Mouse (Mus musculus) 416B (cell line): Measurements from ENCODE around the gene Rcc2.

ENCODE experiments used
- DNase-seq: peaks from one replicate; pipeline ENCODE4 v3.0.0; 2011; ENCODE audit warnings: low read depth

Gene Rcc2

DNA sequence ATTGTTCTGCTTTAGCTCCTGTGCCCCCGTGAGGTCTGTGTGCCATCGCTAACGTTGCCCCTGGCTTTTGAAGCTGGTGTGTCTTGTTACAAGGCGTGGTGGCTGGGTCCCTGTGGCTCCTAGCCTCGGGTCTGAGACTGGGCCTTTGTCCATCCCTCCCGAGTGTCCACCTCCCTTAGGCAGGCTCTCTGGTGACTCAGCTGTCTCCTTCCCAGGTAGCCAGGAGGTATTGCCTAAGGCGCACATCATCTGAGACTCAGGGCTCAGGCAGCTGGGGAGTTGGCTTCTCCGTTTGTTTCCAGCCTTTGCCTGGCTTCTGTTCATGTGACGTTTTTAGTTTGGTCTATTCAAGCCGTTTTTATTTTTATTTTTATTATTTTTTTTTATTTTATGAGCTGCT lies 10.4 kb downstream of the Rcc2 start:
- DNase-seq = no peak

GRCm38 (mm10) chr4:140711360-140711759 lies 11.0 kb downstream of the Rcc2 start:
- no peak for DNase-seq

GRCm38 (mm10) chr4:140713480-140714365 lies 13.4 kb downstream of the Rcc2 start:
- peak; percentile 76 for DNase-seq

- no peak for DNase-seq
These were observed 14.2 kb downstream of the Rcc2 start for GRCm38 (mm10) chr4:140714586-140714985.

DNA sequence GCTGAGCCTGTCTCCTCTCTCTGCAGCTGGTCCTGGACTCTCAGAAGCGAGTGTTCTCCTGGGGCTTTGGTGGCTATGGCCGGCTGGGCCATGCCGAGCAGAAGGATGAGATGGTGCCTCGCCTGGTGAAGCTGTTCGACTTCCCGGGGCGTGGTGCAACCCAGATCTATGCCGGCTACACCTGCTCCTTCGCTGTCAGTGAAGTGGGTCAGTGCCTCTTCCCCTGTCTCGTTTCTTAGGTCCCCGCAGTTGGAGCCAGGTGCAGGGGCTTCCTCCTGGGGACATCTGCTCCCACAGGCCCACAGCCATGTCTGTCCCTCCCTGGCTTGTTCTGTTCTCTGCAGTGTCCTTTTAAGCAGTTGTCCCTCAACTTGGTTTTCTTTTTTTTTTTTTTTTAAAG lies 16.7 kb downstream of the Rcc2 start:
- DNase-seq = no peak

- peak; percentile 52 for DNase-seq
These were observed 18.1 kb downstream of the Rcc2 start for GRCm38 (mm10) chr4:140718436-140718835.

GRCm38 (mm10) chr4:140720091-140720490 lies 19.8 kb downstream of the Rcc2 start:
- no peak for DNase-seq

DNA sequence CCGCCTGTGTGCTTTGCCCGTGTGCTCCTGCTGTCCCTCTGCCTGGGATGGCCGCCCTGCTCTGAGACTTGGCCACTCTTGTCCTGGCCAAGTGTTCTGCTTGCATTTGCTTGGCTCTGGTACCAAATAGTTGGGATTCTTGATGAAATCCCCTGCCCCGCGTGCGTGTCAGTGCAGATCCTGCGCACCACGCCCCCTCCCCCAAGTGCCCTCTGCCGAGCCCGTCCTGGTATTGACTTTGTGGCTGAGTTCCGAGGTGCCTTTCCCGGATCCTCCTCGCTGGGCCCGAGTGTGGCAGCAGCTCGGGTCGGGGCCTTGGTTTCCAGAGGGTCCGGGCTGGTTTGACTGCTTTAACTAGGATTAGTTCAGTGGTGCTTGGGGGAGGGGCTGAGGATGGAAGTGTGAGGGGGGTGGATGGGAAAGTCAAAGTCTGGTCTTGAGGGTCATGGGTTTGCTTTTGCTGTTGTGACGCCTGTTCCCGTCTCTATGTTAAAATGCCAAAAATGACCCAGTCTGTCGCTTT lies 21.7 kb downstream of the Rcc2 start:
- no peak for DNase-seq

DNA sequence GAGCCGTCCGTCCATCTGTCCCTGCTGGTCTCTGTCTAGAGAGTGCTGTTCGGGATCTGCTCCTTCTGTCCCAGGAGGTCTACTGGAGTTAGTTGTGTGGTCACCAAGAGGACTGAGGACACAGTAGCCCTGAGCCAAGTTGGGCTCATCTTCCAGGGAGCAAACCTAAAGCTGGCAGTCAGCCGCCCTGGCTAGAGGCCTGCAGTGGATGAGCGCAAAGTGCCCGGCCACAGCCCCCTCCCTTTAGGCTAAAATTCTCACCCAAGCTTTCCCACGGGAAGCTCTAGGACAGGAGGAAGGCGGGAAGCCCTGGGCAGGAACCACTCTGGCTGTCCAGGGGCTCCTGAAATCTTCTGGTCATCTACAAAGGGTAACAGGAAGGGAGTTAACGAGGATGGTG lies 22.4 kb downstream of the Rcc2 start:
- no peak for DNase-seq

- no peak for DNase-seq
These were observed 22.9 kb downstream of the Rcc2 start for GRCm38 (mm10) chr4:140723192-140723591.

GRCm38 (mm10) chr4:140723801-140724200 lies 23.5 kb downstream of the Rcc2 start:
- DNase-seq = peak; percentile 62

GRCm38 (mm10) chr4:140724739-140725138 lies 24.4 kb downstream of the Rcc2 start:
- no peak for DNase-seq

GRCm38 (mm10) chr4:140726907-140727306 lies 26.6 kb downstream of the Rcc2 start:
- DNase-seq = no peak

- DNase-seq = no peak
These were observed 31.3 kb downstream of the Rcc2 start for GRCm38 (mm10) chr4:140731654-140732053.

GRCm38 (mm10) chr4:140732871-140733270 lies 32.5 kb downstream of the Rcc2 start:
- no peak for DNase-seq

DNA sequence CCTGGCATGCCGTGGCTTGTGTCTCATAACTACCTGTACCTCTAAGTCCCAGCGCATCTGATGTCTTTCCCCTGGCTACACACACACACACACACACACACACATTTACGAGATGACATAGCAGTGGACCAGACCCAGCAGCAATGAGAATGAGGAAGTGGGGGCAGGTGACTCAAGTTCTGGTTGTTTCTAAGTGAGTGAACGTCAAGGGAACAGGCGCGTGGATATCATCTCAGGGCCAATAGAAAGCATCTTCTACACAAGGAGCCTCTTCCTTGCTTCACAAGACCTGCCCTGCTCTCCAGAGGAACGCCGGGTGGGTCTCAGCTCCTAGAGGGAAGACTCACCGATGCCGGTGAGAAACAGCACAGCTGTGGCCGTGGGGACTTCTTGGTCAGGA lies 40.3 kb downstream of the Rcc2 start:
- DNase-seq = peak; percentile 58

- DNase-seq = no peak
These were observed 41.1 kb downstream of the Rcc2 start for GRCm38 (mm10) chr4:140741401-140741800.

- DNase-seq = no peak
These were observed 42.2 kb downstream of the Rcc2 start, which contains the start of gene Padi6 for GRCm38 (mm10) chr4:140742543-140742942. Gene Padi6 (minus strand): TSS chr4:140742643.

GRCm38 (mm10) chr4:140743086-140743485 lies 42.7 kb downstream of the Rcc2 start:
- DNase-seq = no peak

DNA sequence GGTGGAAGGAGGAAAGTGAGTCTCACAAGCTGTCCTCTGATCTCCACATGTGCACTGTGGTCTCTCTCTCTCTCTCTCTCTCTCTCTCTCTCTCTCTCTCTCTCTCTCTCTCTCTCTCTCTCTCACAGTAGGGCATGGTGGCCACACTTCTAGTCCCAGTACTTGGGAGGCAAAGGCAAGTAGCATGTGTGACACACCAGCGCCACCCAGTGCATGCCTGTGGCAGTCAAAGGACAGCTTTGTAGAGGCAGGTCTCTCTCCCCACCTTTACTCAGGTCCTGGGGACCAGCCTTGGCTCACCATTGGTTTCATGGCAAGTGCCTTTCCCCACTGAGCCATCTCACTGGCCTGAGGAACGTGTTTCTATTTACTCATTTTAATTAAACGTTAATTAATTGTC lies 44.3 kb downstream of the Rcc2 start:
- DNase-seq = peak; percentile 81

DNA sequence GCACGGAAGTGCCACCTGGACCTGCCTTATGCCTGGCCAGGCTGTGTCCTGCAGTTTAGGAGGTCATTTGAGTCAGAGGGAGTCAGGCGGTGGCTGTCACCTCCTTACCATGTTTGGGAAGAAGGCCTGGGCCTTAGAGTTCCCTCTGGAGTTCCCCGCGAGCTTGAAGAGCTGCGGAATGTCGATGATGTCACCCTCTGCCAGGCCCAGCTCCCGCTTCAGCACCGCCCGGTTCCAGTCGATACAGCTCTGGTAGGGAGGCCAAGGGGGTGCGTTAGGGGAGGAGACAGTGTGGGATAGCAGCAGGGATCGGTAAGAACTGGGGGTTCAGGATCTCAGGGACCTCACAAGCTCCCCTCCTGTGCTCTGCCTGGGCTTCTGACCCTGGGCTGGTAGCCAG lies 47.6 kb downstream of the Rcc2 start:
- DNase-seq = no peak

DNA sequence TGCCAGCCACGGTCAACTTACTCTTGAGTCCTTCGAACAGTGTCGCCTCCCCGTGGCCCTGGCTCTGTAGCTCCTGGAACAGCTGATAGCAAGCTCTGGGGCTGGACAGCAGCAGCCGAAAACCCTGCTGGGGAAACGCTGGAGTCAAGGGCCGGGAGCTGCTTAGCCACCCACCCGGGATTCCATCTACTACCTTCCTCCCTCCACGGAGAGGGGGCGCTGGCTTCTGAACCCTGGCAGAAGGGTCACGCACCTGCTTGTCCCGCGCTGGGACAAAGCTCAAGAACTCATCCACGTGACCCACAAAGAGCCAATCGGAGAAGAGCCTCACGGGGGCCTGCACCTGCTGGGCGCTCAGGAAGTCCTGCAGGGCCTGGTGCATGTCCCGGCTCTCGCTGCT lies 50.0 kb downstream of the Rcc2 start:
- DNase-seq = no peak

GRCm38 (mm10) chr4:140753366-140753765 lies 53.0 kb downstream of the Rcc2 start:
- DNase-seq = no peak

DNA sequence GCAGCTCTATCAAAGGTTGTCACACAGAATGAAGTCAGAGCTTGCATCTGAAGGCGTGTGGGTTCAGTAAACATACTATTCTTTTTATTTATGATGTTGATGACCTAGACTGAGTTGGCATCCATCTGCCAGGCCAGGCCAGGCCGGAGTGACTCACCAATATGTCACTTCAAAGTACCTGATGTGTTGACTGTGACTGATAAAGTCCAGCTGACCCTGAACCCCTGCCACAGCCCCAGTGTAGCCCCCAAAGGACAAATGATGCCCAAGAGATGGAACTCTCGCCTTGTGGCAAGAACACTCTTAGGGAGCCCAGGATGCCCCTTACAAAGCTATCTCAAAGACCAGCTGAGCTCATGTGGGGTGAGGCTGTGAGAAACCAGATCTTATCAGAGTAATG lies 55.5 kb downstream of the Rcc2 start:
- no peak for DNase-seq
